Mouse (Mus musculus): Measurements from ENCODE around the gene Tnfsf12. TPM values are rescaled to one million over a fixed set of nuclear protein-coding genes. Genes with fewer than 3 reads are reported as not detected.

Tnfsf12 gene
- 1 to 10 TPM; 7.9 to 8.7 TPM for total RNA-seq (2023)

GRCm38 (mm10) chr11:69695361-69696181 is at the start of gene Tnfsf12, which contains the start of gene Tnfsfm13:
Gene Tnfsf12 (minus strand): TSS chr11:69695849.
Gene Tnfsfm13 (minus strand): TSS chr11:69696098.

GRCm38 (mm10) chr11:69685526-69686148 is 10.0 kb downstream of the Tnfsf12 start, which contains the start of gene Tnfsf13:
Gene Tnfsf13 (minus strand): TSS chr11:69685784.

GRCm38 (mm10) chr11:69681314-69682208 is 14.1 kb downstream of the Tnfsf12 start, which contains the start of gene Senp3:
Gene Senp3 (minus strand): TSS chr11:69682084.

GRCm38 (mm10) chr11:69672211-69672706 is 23.4 kb downstream of the Tnfsf12 start, which contains the start of gene Eif4a1:
Gene Eif4a1 (minus strand): TSS chr11:69672423.

GRCm38 (mm10) chr11:69665961-69666664 is 29.5 kb downstream of the Tnfsf12 start, which contains the start of gene Cd68:
Gene Cd68 (minus strand): TSS chr11:69666153.

GRCm38 (mm10) chr11:69662213-69662966 is 33.3 kb downstream of the Tnfsf12 start, which contains the start of gene Mpdu1:
Gene Mpdu1 (minus strand): TSS chr11:69662642.

GRCm38 (mm10) chr11:69655264-69656064 is 40.2 kb downstream of the Tnfsf12 start, which contains the start of gene Sox15:
Gene Sox15 (plus strand): TSS chr11:69655314.

Other genes with a start within 250 kb of the Tnfsf12 start
- 1 to 10 TPM; 9.6 to 9.8 TPM for gene Dnah2, start 146.7 kb downstream of the Tnfsf12 start, total RNA-seq (2023)
- gene Efnb3, start 135.6 kb downstream of the Tnfsf12 start, total RNA-seq (2023): under 1 TPM; 0.18 to 0.20 TPM
- gene Wrap53, start 115.6 kb downstream of the Tnfsf12 start, total RNA-seq (2023): 1 to 10 TPM; 9.0 to 9.8 TPM
- 10 to 100 TPM; 59.1 to 59.7 TPM for gene Trp53, start 115.5 kb downstream of the Tnfsf12 start, total RNA-seq (2023)
- 1 to 10 TPM; 5.4 to 6.9 TPM for gene Atp1b2, start 89.9 kb downstream of the Tnfsf12 start, total RNA-seq (2023)
- not detected for gene Shbg, start 77.9 kb downstream of the Tnfsf12 start, total RNA-seq (2023)
- not detected for gene Sat2, start 73.8 kb downstream of the Tnfsf12 start, total RNA-seq (2023)
- gene Fxr2, start 62.9 kb downstream of the Tnfsf12 start, total RNA-seq (2023): 10 to 100 TPM; 42.3 to 53.2 TPM
- gene Sox15, start 40.5 kb downstream of the Tnfsf12 start, total RNA-seq (2023): under 1 TPM in 1 of 2 experiments, not detected in 1; 0.55 TPM
- gene Mpdu1, start 33.2 kb downstream of the Tnfsf12 start, total RNA-seq (2023): 10 to 100 TPM; 51.6 to 54.9 TPM
- gene Cd68, start 29.7 kb downstream of the Tnfsf12 start, total RNA-seq (2023): 100 to 1,000 TPM; 138 to 157 TPM
- 100 to 1,000 TPM; 554 to 653 TPM for gene Eif4a1, start 23.4 kb downstream of the Tnfsf12 start, total RNA-seq (2023)
- gene Senp3, start 13.8 kb downstream of the Tnfsf12 start, total RNA-seq (2023): 10 to 100 TPM; 64.7 to 65.2 TPM
- 10 to 100 TPM; 15.8 to 16.0 TPM for gene Tnfsf13, start 10.1 kb downstream of the Tnfsf12 start, total RNA-seq (2023)
- gene Tnfsfm13, start 249 bp upstream of the Tnfsf12 start, total RNA-seq (2023): 1 to 10 TPM; 4.7 to 5.5 TPM
- gene Polr2a, start 62.8 kb upstream of the Tnfsf12 start, total RNA-seq (2023): 10 to 100 TPM; 82.6 to 86.1 TPM
- not detected for gene Slc35g3, start 66.1 kb upstream of the Tnfsf12 start, total RNA-seq (2023)
- gene Zbtb4, start 70.1 kb upstream of the Tnfsf12 start, total RNA-seq (2023): 1 to 10 TPM; 2.4 to 3.3 TPM
- 1 to 10 TPM in 1 of 2 experiments, under 1 TPM in 1; 0.79 to 1.9 TPM for gene Chrnb1, start 100.1 kb upstream of the Tnfsf12 start, total RNA-seq (2023)
- gene Fgf11, start 106.0 kb upstream of the Tnfsf12 start, total RNA-seq (2023): under 1 TPM in 1 of 2 experiments, not detected in 1; 0.18 TPM
- gene Tmem102, start 109.8 kb upstream of the Tnfsf12 start, total RNA-seq (2023): not detected
- gene Gm39566, start 119.4 kb upstream of the Tnfsf12 start, total RNA-seq (2023): not detected
- not detected for gene Spem2, start 122.6 kb upstream of the Tnfsf12 start, total RNA-seq (2023)
- gene Spem1, start 126.3 kb upstream of the Tnfsf12 start, total RNA-seq (2023): not detected
- 1 to 10 TPM; 1.3 to 2.1 TPM for gene Nlgn2, start 141.9 kb upstream of the Tnfsf12 start, total RNA-seq (2023)
- 100 to 1,000 TPM in 1 of 2 experiments, 10 to 100 TPM in 1; 99.2 to 106 TPM for gene Tmem256, start 142.7 kb upstream of the Tnfsf12 start, total RNA-seq (2023)
- gene Plscr3, start 150.5 kb upstream of the Tnfsf12 start, total RNA-seq (2023): 10 to 100 TPM; 35.0 to 35.9 TPM
- gene Tnk1, start 162.9 kb upstream of the Tnfsf12 start, total RNA-seq (2023): not detected
- gene Tmem95, start 182.2 kb upstream of the Tnfsf12 start, total RNA-seq (2023): 1 to 10 TPM in 1 of 2 experiments, under 1 TPM in 1; 0.88 to 1.2 TPM
- 1 to 10 TPM; 8.6 to 9.0 TPM for gene Kctd11, start 185.6 kb upstream of the Tnfsf12 start, total RNA-seq (2023)
- 100 to 1,000 TPM; 260 to 263 TPM for gene Acap1, start 199.7 kb upstream of the Tnfsf12 start, total RNA-seq (2023)
- gene 2810408A11Rik, start 205.1 kb upstream of the Tnfsf12 start, total RNA-seq (2023): 1 to 10 TPM; 3.0 to 3.2 TPM
- 10 to 100 TPM; 20.9 to 27.6 TPM for gene Neurl4, start 205.2 kb upstream of the Tnfsf12 start, total RNA-seq (2023)
- gene Gps2, start 218.0 kb upstream of the Tnfsf12 start, total RNA-seq (2023): 10 to 100 TPM; 69.0 to 84.5 TPM
- 100 to 1,000 TPM; 482 to 501 TPM for gene Eif5a, start 226.1 kb upstream of the Tnfsf12 start, total RNA-seq (2023)
- gene Ybx2, start 239.9 kb upstream of the Tnfsf12 start, total RNA-seq (2023): not detected

Data from neutrophil, adult 83 days (primary cell).